Mouse (Mus musculus) naive thymus-derived CD4-positive, alpha-beta T cell, adult 2 months (primary cell): ENCODE data around the gene Eif2ak4.

ENCODE experiments used
- DNase-seq: peaks from one replicate; pipeline ENCODE4 v3.0.0-alpha.2; 2011; ENCODE audit warnings: low read depth

Eif2ak4 gene

GRCm38 (mm10) chr2:118464450-118464849 is 76.0 kb downstream of the Eif2ak4 start:
- DNase-seq, result no peak

GRCm38 (mm10) chr2:118465894-118466293 is 77.5 kb downstream of the Eif2ak4 start:
- DNase-seq, result no peak

- no peak for DNase-seq
Observed at GRCm38 (mm10) chr2:118466601-118467000, 78.2 kb downstream of the Eif2ak4 start.

GRCm38 (mm10) chr2:118468354-118468753 is 79.9 kb downstream of the Eif2ak4 start:
- no peak for DNase-seq

GRCm38 (mm10) chr2:118478833-118479549 is 90.6 kb downstream of the Eif2ak4 start:
- DNase-seq, result peak; percentile 46

- DNase-seq, result peak; percentile 98
Observed at GRCm38 (mm10) chr2:118479550-118479909, 91.1 kb downstream of the Eif2ak4 start, which contains the start of gene Srp14. Gene Srp14 (minus strand): TSS chr2:118479711.

GRCm38 (mm10) chr2:118480886-118481285 is 92.5 kb downstream of the Eif2ak4 start:
- DNase-seq, result no peak

- peak; percentile 71 for DNase-seq
Observed at GRCm38 (mm10) chr2:118483032-118483431, 94.6 kb downstream of the Eif2ak4 start.

- no peak for DNase-seq
Observed at GRCm38 (mm10) chr2:118484386-118484898, 96.0 kb downstream of the Eif2ak4 start.

GRCm38 (mm10) chr2:118485415-118485814 is 97.0 kb downstream of the Eif2ak4 start:
- DNase-seq, result no peak

- DNase-seq, result peak; percentile 88
Observed at GRCm38 (mm10) chr2:118486933-118487332, 98.5 kb downstream of the Eif2ak4 start.

GRCm38 (mm10) chr2:118487806-118488205 is 99.4 kb downstream of the Eif2ak4 start:
- DNase-seq, result peak; percentile 78

- peak; percentile 66 for DNase-seq
Observed at GRCm38 (mm10) chr2:118490241-118491091, 102.0 kb downstream of the Eif2ak4 start.

GRCm38 (mm10) chr2:118491281-118491731 is 102.9 kb downstream of the Eif2ak4 start:
- DNase-seq, result peak; percentile 79

- DNase-seq, result no peak
Observed at GRCm38 (mm10) chr2:118491741-118492395, 103.5 kb downstream of the Eif2ak4 start.

- DNase-seq, result peak; percentile 29
Observed at GRCm38 (mm10) chr2:118495024-118495423, 106.6 kb downstream of the Eif2ak4 start.

- DNase-seq, result no peak
Observed at GRCm38 (mm10) chr2:118497890-118498289, 109.5 kb downstream of the Eif2ak4 start.

- DNase-seq, result no peak
Observed at GRCm38 (mm10) chr2:118498476-118498875, 110.1 kb downstream of the Eif2ak4 start.

- DNase-seq, result peak; percentile 59
Observed at GRCm38 (mm10) chr2:118499135-118499961, 110.9 kb downstream of the Eif2ak4 start.

GRCm38 (mm10) chr2:118500191-118500590 is 111.8 kb downstream of the Eif2ak4 start:
- no peak for DNase-seq

GRCm38 (mm10) chr2:118507126-118507525 is 118.7 kb downstream of the Eif2ak4 start:
- DNase-seq, result no peak
